Mouse (Mus musculus) adipose tissue, adult 10 weeks (tissue): Measurements from ENCODE around the gene Gpr27. TPM values are rescaled to one million over a fixed set of nuclear protein-coding genes. Genes with fewer than 3 reads are reported as not detected.

Experiments
- polyA plus RNA-seq: library from polyadenylated mRNA; stranded (reverse); fragments of 350-450 nt; fragmentation: Illumina TruSeq; extraction: RNeasy Lipid Tissue Mini Kit (QIAGEN cat#74804); gene quantifications from one replicate; pipeline ENCODE4 v1.2.3, GENCODE M21; 2014; ENCODE audit warnings: low read depth, low replicate concordance

The Gpr27 gene
- 2.4 TPM for polyA plus RNA-seq

GRCm38 (mm10) chr6:99692206-99692915 is at the start of gene Gpr27:
Gene Gpr27 (plus strand): TSS chr6:99692679.

GRCm38 (mm10) chr6:99666318-99667171 is 25.9 kb upstream of the Gpr27 start, which contains the start of the genes Eif4e3 and Gm20696:
Gene Eif4e3 (minus strand): TSS chr6:99666771.
Gene Gm20696 (minus strand): TSS chr6:99666797.

DNA sequence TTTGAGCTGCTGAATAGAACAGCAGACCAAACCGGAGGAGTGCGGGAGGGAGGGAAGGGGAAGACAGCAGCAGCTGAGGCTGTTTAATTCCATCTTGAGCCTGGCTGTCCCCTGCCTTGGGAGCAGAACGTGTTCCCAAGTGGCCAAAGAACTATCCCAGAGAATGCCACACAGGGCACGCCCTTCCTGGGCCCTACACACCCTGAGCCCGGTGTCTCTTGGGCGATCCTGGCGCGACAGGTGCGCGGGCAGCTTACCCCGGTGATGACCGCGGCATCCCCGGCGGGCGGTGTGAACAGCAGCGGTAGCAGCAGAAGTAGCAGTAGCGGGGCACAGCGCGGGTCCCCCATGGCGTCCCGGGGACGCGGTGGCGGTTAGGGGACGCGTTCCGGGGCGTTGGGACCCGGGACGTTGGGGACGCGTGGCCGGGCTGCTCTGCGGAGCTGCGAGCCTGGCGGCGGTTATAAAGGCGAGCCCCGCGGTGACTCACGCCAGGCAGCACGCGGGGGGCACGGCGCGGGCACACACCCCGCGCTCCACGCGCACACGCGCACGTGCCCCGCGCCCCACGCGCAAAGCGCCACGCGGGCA is 33.6 kb downstream of the Gpr27 start, which contains the start of gene Prok2:
Gene Prok2, minus strand, starts transcription at position 422 of the 591 bp plus-strand sequence.

Other genes with a start within 250 kb of the Gpr27 start
- gene Foxp1, start 170.0 kb upstream of the Gpr27 start, polyA plus RNA-seq, result 19.5 TPM
- gene Eif4e3, start 25.9 kb upstream of the Gpr27 start, polyA plus RNA-seq, result 20.5 TPM
- not detected for gene Gm20696, start 25.9 kb upstream of the Gpr27 start, polyA plus RNA-seq
- gene Prok2, start 33.7 kb downstream of the Gpr27 start, polyA plus RNA-seq, result 0.98 TPM